Mouse (Mus musculus) lung, embryonic 15.5 days (tissue): ENCODE results near the gene 9430038I01Rik. TPM values are rescaled to one million over a fixed set of nuclear protein-coding genes. Genes with fewer than 3 reads are reported as not detected.

Experiments used
- ATAC-seq: fragments of 200-750 bp; cut with Nextera tagmentation; 2 replicates; pipeline ENCODE4 v1.8.0; 2017; ENCODE audit warnings: moderate number of reproducible peaks, borderline replicate concordance; ENCODE audit not compliant: low FRiP score, low TSS enrichment; ENCODE audit errors: extremely low read depth
- H3K27ac ChIP-seq: fragments of 300-500 bp; sonication (generic); 2 replicates; pipeline ENCODE4 v1.5.1; 2015; ENCODE audit warnings: moderate library complexity, mild to moderate bottlenecking, inconsistent platforms
- H3K27me3 ChIP-seq: fragments of 300-500 bp; sonication (generic); 2 replicates; pipeline ENCODE4 v1.6.1; 2015; ENCODE audit warnings: inconsistent platforms
- H3K36me3 ChIP-seq: fragments of 300-500 bp; sonication (generic); 2 replicates; pipeline ENCODE4 v1.6.1; 2015; ENCODE audit warnings: inconsistent platforms
- H3K4me1 ChIP-seq: fragments of 300-500 bp; sonication (generic); 2 replicates; pipeline ENCODE4 v1.6.1; 2015; ENCODE audit warnings: inconsistent platforms
- H3K4me2 ChIP-seq: fragments of 300-500 bp; sonication (generic); 2 replicates; pipeline ENCODE4 v1.6.1; 2015; ENCODE audit warnings: inconsistent platforms, mild to moderate bottlenecking, moderate library complexity
- H3K4me3 ChIP-seq: fragments of 300-500 bp; sonication (generic); 2 replicates; pipeline ENCODE4 v1.5.1; 2015; ENCODE audit warnings: mild to moderate bottlenecking, inconsistent platforms
- H3K9ac ChIP-seq: fragments of 300-500 bp; sonication (generic); 2 replicates; pipeline ENCODE4 v1.6.1; 2015; ENCODE audit warnings: inconsistent platforms
- H3K9me3 ChIP-seq: fragments of 300-500 bp; sonication (generic); 2 replicates; pipeline ENCODE4 v1.6.1; 2016; ENCODE audit warnings: inconsistent platforms
- WGBS: fragments of 180-500 bp; shearing (Covaris S2); methylation state at CpG from one replicate; pipeline ENCODE4 v1.1.7; 2015; 5-methylcytosine and 5-hydroxymethylcytosine counted together
- polyA plus RNA-seq: library from polyadenylated mRNA; unstranded; fragments of >200 nt; fragmentation: Nextera tagmentation; extraction: Ambion mirVana; gene quantifications from 2 replicates; pipeline ENCODE4 v1.2.1, GENCODE M21; 2015

9430038I01Rik gene
- polyA plus RNA-seq, 1 experiment from 2014 or later = 19.4 TPM

GRCm38 (mm10) chr7:137414710-137415109 is 4.1 kb upstream of the 9430038I01Rik start:
- Histone ChIP-seq H3K27me3 (no peaks in the 10 kb centered on the region), H3K27ac (no peak overlapping the region), H3K9ac (no peak overlapping the region), H3K9me3 (no peaks in the 10 kb centered on the region), H3K4me2 (no peak overlapping the region), H3K36me3 (no peaks in the 10 kb centered on the region), H3K4me3 (no peak overlapping the region), H3K4me1 (peaks cover 6% of the 10 kb centered on the region)
- WGBS = 76% methylated on average over 8 of the region's 8 CpGs
- ATAC-seq = no peak

DNA sequence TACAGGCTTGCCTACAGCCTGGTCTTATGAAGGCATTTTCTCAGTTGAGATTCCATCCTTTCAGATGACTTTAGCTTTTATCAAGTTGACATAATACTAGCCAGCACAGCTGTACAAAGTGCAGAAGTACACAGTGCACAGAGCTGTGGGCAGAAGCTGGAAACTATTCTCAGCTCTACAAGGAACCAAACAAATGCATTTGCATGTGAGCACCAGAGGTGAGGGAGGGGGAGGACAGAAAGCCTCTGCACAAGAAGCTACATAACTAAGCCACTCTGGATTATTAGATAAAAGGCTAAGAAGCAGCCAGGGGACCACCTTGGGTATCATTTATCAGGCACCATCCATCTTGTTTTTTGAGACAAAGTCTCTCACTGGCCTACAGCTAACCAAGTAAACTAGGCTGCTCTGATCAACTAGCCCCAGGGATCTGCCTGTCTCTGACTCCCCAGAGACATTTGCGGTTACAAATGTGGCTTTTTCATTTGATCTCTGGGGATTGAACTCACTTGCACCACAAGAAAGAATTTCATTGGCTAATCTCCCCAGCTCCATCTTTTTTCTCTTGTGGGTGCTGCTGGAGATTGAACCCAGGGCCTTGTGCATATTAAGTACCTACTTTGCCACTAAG is 3.0 kb downstream of the 9430038I01Rik start:
- Histone ChIP-seq H3K4me1 (peaks cover 12% of the 10 kb centered on the region), H3K36me3 (no peaks in the 10 kb centered on the region), H3K27me3 (no peaks in the 10 kb centered on the region), H3K4me2 (no peak overlapping the region), H3K9ac (no peak overlapping the region), H3K27ac (no peak overlapping the region), H3K9me3 (no peaks in the 10 kb centered on the region), H3K4me3 (no peak overlapping the region)
- ATAC-seq = no peak
- 90% methylated on average over 1 of the region's 1 CpGs for WGBS

GRCm38 (mm10) chr7:137404146-137404545 is 6.4 kb downstream of the 9430038I01Rik start:
- H3K36me3 ChIP-seq = no peaks in the 10 kb centered on the region
- H3K4me3 ChIP-seq = no peak overlapping the region
- no peaks in the 10 kb centered on the region for H3K27me3 ChIP-seq
- H3K27ac ChIP-seq = no peak overlapping the region
- ATAC-seq = no peak
- H3K4me1 ChIP-seq = peaks cover 1% of the 10 kb centered on the region; the same call in 1 of the 2 replicates
- 86% methylated on average over 2 of the region's 2 CpGs for WGBS
- H3K9me3 ChIP-seq = no peaks in the 10 kb centered on the region
- no peak overlapping the region for H3K4me2 ChIP-seq
- no peak overlapping the region for H3K9ac ChIP-seq

DNA sequence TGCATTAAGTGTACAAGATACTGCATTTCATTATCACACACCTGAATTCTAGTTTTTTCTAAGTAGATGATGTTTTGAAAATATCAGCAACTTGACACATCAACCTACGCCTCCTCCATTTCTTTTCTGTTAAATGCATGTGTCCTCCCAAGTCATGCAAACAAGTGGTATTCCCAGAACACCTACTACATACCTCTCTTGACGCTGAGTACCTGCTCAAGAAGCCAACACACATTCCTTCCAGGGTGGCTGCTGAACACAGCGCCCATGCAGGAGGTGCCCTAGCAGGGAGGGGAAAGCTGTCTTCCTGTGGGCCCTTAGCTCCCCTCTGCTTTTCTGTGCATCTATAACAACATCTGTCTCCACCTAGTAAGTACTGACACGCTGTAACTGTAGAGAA is 11.6 kb downstream of the 9430038I01Rik start:
- 73% methylated on average over 4 of the region's 4 CpGs for WGBS
- ATAC-seq = no peak
- no peaks in the 10 kb centered on the region for H3K27me3 ChIP-seq
- no peaks in the 10 kb centered on the region for H3K9me3 ChIP-seq
- no peak overlapping the region for H3K4me2 ChIP-seq
- H3K4me1 ChIP-seq = no peaks in the 10 kb centered on the region; the same call in 1 of the 2 replicates
- no peak overlapping the region for H3K27ac ChIP-seq
- no peaks in the 10 kb centered on the region for H3K36me3 ChIP-seq
- no peak overlapping the region for H3K9ac ChIP-seq
- H3K4me3 ChIP-seq = no peak overlapping the region

DNA sequence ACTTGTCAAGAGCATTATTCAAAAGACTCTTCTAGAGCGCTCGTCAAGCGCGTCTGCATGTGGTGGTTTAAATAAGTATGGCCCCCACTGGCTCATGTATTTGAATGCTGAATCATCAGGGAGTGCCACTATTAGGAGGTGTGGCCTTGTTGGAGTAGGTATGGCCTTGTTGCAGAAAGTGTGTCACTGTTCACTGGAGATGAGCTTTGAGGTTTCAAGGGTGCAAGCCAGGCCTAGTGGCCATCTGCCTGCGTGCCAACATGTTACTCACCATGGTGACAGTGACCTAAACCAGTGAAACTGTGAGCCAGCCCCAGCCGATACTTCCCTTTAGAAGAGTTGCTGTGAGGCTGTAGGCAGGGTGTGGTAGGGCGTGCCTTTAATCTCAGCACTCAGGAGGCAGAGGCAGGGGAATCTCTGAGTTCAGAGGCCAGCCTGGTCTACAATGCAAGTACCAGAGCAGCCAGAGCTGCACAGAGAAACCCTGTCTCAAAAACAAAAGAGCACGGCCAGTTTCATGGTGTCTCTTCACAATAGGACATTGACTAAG is 13.1 kb downstream of the 9430038I01Rik start:
- Histone ChIP-seq H3K27ac (no peak overlapping the region), H3K9me3 (no peaks in the 10 kb centered on the region), H3K4me1 (no peaks in the 10 kb centered on the region; the same call in 1 of the 2 replicates), H3K27me3 (no peaks in the 10 kb centered on the region), H3K36me3 (no peaks in the 10 kb centered on the region), H3K4me2 (no peak overlapping the region), H3K4me3 (no peak overlapping the region), H3K9ac (no peak overlapping the region)
- no peak for ATAC-seq
- WGBS = 92% methylated on average over 8 of the region's 8 CpGs

GRCm38 (mm10) chr7:137395421-137395820 is 15.1 kb downstream of the 9430038I01Rik start:
- Histone ChIP-seq H3K9me3 (no peaks in the 10 kb centered on the region), H3K27me3 (no peaks in the 10 kb centered on the region), H3K36me3 (no peaks in the 10 kb centered on the region), H3K4me1 (no peaks in the 10 kb centered on the region; the same call in 1 of the 2 replicates), H3K4me3 (no peak overlapping the region), H3K27ac (no peak overlapping the region), H3K9ac (no peak overlapping the region), H3K4me2 (no peak overlapping the region)
- no peak for ATAC-seq
- 71% methylated on average over 4 of the region's 4 CpGs for WGBS

- no peak overlapping the region for H3K9ac ChIP-seq
- WGBS = 91% methylated on average over 5 of the region's 5 CpGs
- H3K27ac ChIP-seq = no peak overlapping the region
- H3K27me3 ChIP-seq = no peaks in the 10 kb centered on the region
- no peaks in the 10 kb centered on the region for H3K9me3 ChIP-seq
- H3K36me3 ChIP-seq = no peaks in the 10 kb centered on the region
- H3K4me3 ChIP-seq = no peak overlapping the region
- no peak overlapping the region for H3K4me2 ChIP-seq
- no peak for ATAC-seq
- no peaks in the 10 kb centered on the region for H3K4me1 ChIP-seq
Measured at GRCm38 (mm10) chr7:137387863-137388262, 22.7 kb downstream of the 9430038I01Rik start.

DNA sequence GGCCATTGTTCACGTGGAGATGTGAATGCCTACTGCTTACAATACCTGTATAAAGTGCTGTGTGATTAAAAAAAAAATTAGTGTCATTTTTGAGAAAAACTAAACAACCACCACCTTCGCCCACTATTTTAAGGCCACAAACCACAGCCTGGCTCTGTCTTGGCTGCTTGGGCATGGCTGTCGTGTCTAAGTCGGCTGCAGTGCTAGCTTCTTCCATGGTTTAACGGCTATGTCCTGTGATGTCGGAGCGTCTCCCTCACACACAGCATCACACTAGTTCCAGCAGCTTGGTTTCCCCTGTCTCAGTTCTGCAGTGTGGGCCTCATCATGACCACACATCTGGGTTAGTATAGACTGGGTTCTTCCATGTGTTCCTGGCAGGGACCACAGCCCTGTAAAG is 35.6 kb downstream of the 9430038I01Rik start:
- no peaks in the 10 kb centered on the region for H3K36me3 ChIP-seq
- H3K9ac ChIP-seq = no peak overlapping the region
- H3K4me1 ChIP-seq = no peaks in the 10 kb centered on the region
- H3K4me2 ChIP-seq = no peak overlapping the region
- no peaks in the 10 kb centered on the region for H3K9me3 ChIP-seq
- 91% methylated on average over 7 of the region's 7 CpGs for WGBS
- H3K27ac ChIP-seq = no peak overlapping the region
- H3K27me3 ChIP-seq = no peaks in the 10 kb centered on the region
- H3K4me3 ChIP-seq = no peak overlapping the region
- ATAC-seq = no peak

DNA sequence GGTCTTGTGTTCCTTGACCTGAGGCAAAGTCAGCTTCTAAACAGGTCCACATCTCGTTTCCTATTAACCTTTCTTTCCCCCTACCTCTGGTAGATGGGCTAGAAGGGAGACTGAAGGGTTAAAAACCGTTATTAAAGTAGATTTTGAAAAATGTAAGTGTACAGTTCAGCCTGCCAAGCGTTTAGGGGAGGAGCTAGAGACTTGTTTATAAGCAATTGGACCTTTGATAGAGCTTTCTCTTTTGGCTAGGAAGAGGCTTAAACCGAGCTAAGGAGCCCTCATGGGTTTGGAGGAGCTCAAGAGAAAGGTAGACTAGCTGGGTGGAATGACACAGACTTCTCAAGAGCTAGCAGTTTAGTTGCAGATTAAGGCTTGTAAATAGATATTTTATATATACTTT is 38.8 kb downstream of the 9430038I01Rik start:
- no peaks in the 10 kb centered on the region for H3K9me3 ChIP-seq
- H3K27me3 ChIP-seq = no peaks in the 10 kb centered on the region
- H3K27ac ChIP-seq = no peak overlapping the region
- no peak overlapping the region for H3K9ac ChIP-seq
- no peak overlapping the region for H3K4me3 ChIP-seq
- 37% methylated on average over 4 of the region's 4 CpGs for WGBS
- no peaks in the 10 kb centered on the region for H3K4me1 ChIP-seq
- H3K4me2 ChIP-seq = no peak overlapping the region
- no peaks in the 10 kb centered on the region for H3K36me3 ChIP-seq
- no peak for ATAC-seq

GRCm38 (mm10) chr7:137370175-137370574 is 40.4 kb downstream of the 9430038I01Rik start:
- Histone ChIP-seq H3K4me1 (no peaks in the 10 kb centered on the region), H3K27me3 (no peaks in the 10 kb centered on the region), H3K9me3 (no peaks in the 10 kb centered on the region), H3K9ac (no peak overlapping the region), H3K36me3 (no peaks in the 10 kb centered on the region), H3K27ac (no peak overlapping the region), H3K4me3 (no peak overlapping the region), H3K4me2 (no peak overlapping the region)
- 55% methylated on average over 2 of the region's 2 CpGs for WGBS
- ATAC-seq = no peak

DNA sequence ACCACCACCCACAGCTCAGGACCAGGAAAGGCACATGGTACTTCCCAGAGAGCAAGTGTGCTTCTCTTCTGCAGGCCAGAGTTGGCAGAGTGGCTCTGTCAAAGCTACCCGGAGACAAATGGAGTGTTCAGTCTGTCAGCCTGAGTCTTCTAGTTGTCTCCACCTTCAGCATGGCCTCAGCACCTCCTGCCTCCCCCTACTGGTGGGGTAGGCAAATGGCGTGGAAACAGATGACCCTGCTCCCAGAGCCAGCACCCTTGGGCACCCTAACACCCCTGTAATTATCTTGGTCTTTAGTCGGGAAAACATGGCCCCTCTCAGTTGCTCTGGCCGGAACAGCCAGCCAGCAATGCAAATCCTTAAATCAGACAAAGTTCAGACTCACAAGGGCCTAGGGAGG is 43.8 kb downstream of the 9430038I01Rik start:
- H3K9me3 ChIP-seq = no peaks in the 10 kb centered on the region
- ATAC-seq = no peak
- 71% methylated on average over 4 of the region's 4 CpGs for WGBS
- H3K4me2 ChIP-seq = no peak overlapping the region
- H3K27me3 ChIP-seq = no peaks in the 10 kb centered on the region
- no peak overlapping the region for H3K9ac ChIP-seq
- no peak overlapping the region for H3K4me3 ChIP-seq
- H3K36me3 ChIP-seq = no peaks in the 10 kb centered on the region
- H3K27ac ChIP-seq = no peak overlapping the region
- no peaks in the 10 kb centered on the region for H3K4me1 ChIP-seq

DNA sequence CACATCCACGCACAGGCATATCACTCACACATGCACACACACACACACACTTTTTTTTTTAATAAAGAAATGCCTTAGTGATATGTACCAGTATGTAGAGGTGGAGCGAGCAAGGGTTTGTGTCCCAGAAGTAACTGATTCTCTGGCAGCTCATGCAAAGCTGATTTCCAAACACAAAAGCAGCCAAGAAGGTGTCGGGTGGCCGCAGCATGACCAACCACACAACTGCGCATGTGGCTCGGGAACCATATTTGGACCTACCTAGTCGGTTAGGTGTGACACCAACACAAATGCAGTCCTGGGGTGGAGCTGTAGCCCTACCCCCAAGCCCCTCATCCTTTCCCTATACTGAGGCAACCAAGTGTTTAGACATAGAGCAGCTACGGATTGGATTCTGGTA is 45.5 kb downstream of the 9430038I01Rik start:
- Histone ChIP-seq H3K4me2 (no peak overlapping the region), H3K9me3 (no peaks in the 10 kb centered on the region), H3K9ac (no peak overlapping the region), H3K36me3 (no peaks in the 10 kb centered on the region), H3K4me1 (no peaks in the 10 kb centered on the region), H3K4me3 (no peak overlapping the region), H3K27ac (no peak overlapping the region), H3K27me3 (no peaks in the 10 kb centered on the region)
- 83% methylated on average over 8 of the region's 8 CpGs for WGBS
- no peak for ATAC-seq
